Mouse (Mus musculus) spleen, embryonic (tissue): ENCODE measurements around the gene Fasn.
"Not testable (repeated sequence)": the region's sequence is repeated elsewhere in the genome, so short reads cannot be mapped to it uniquely, and the experiment has no call there.

ENCODE experiments used
- CTCF ChIA-PET: fragments of 350-600 bp; sonication (Branson Sonifier 250); formaldehyde crosslinking; loops from one replicate; lab custom pipeline; 2022; lab: Charles Lee

Gene Fasn

GRCm38 (mm10) chr11:120799316-120799890 lies 24.9 kb downstream of the Fasn start:
- CTCF ChIA-PET, result interaction anchor here (0.5 to 0.7 kb wide), 3 partner anchors 64 to 889 kb away, joined by 3 to 17 read pairs (median 4); no protein-coding TSS in a partner anchor

GRCm38 (mm10) chr11:120798244-120798643 lies 26.1 kb downstream of the Fasn start:
- CTCF ChIA-PET, result interaction anchor here (0.6 to 0.8 kb wide), 2 partner anchors 192 to 428 kb away, joined by 3 to 4 read pairs; no protein-coding TSS in a partner anchor

- CTCF ChIA-PET, result no interaction called here
Measured at GRCm38 (mm10) chr11:120796614-120796946, 27.8 kb downstream of the Fasn start.

GRCm38 (mm10) chr11:120795756-120796613 lies 28.4 kb downstream of the Fasn start, which contains the start of gene Dus1l:
Dus1l (minus strand) TSS chr11:120796403.
- CTCF ChIA-PET, result interaction anchor here (0.5 kb wide), 1 partner anchor 73 kb away, joined by 7 read pairs; no protein-coding TSS in a partner anchor

GRCm38 (mm10) chr11:120792652-120793051 lies 31.7 kb downstream of the Fasn start:
- CTCF ChIA-PET, result no interaction called here

GRCm38 (mm10) chr11:120789810-120790209 lies 34.5 kb downstream of the Fasn start:
- CTCF ChIA-PET, result no interaction called here

GRCm38 (mm10) chr11:120789355-120789754 lies 35.0 kb downstream of the Fasn start:
- CTCF ChIA-PET, result no interaction called here

- CTCF ChIA-PET, result not testable (repeated sequence)
Measured at GRCm38 (mm10) chr11:120788460-120788859, 35.9 kb downstream of the Fasn start.

GRCm38 (mm10) chr11:120785145-120785544 lies 39.2 kb downstream of the Fasn start:
- CTCF ChIA-PET, result no interaction called here

GRCm38 (mm10) chr11:120784064-120784791 lies 40.1 kb downstream of the Fasn start, which contains the start of the genes Rfng and Gps1:
Rfng (minus strand) TSS chr11:120784207.
Gps1 (plus strand) TSS chr11:120784272.
- CTCF ChIA-PET, result interaction anchor here (0.5 kb wide), 1 partner anchor 13 kb away, joined by 4 read pairs; no protein-coding TSS in a partner anchor

GRCm38 (mm10) chr11:120783426-120784063 lies 40.8 kb downstream of the Fasn start:
- CTCF ChIA-PET, result interaction anchor here (0.5 kb wide), 2 partner anchors 14 to 346 kb away, joined by 3 to 4 read pairs; partner anchors contain the start of gene Nploc4

- CTCF ChIA-PET, result not testable (repeated sequence)
Measured at GRCm38 (mm10) chr11:120781361-120781760, 43.0 kb downstream of the Fasn start.

- CTCF ChIA-PET, result no interaction called here
Measured at GRCm38 (mm10) chr11:120779876-120780275, 44.5 kb downstream of the Fasn start.

- CTCF ChIA-PET, result interaction anchor here (2.1 kb wide), 1 partner anchor 56 kb away, joined by 6 read pairs; the partner anchor contains the start of gene Rac3
Measured at GRCm38 (mm10) chr11:120777123-120777522, 47.2 kb downstream of the Fasn start.

GRCm38 (mm10) chr11:120775774-120776469 lies 48.4 kb downstream of the Fasn start:
- CTCF ChIA-PET, result interaction anchor here (0.5 to 2.1 kb wide), 2 partner anchors 55 to 422 kb away, joined by 3 to 6 read pairs; partner anchors contain the start of gene Rac3

- CTCF ChIA-PET, result interaction anchor here (0.7 to 0.8 kb wide), 2 partner anchors 53 to 700 kb away, joined by 3 to 4 read pairs; no protein-coding TSS in a partner anchor
Measured at GRCm38 (mm10) chr11:120773463-120774190, 50.7 kb downstream of the Fasn start.

- CTCF ChIA-PET, result interaction anchor here (0.8 kb wide), 1 partner anchor 52 kb away, joined by 3 read pairs; no protein-coding TSS in a partner anchor
Measured at GRCm38 (mm10) chr11:120772749-120773148, 51.6 kb downstream of the Fasn start.

GRCm38 (mm10) chr11:120768206-120768605 lies 56.1 kb downstream of the Fasn start:
- CTCF ChIA-PET, result no interaction called here

GRCm38 (mm10) chr11:120767023-120767422 lies 57.3 kb downstream of the Fasn start:
- CTCF ChIA-PET, result not testable (repeated sequence)
